Mouse (Mus musculus) embryonic fibroblast, embryonic 13.5 days (primary cell): ENCODE measurements around the gene Itpr2. TPM values are rescaled to one million over a fixed set of nuclear protein-coding genes. Genes with fewer than 3 reads are reported as not detected.

Experiments used
- H3K27ac ChIP-seq: 2 replicates; pipeline ENCODE4 v1.5.1; 2012; ENCODE audit warnings: low read length, control low read depth, inconsistent platforms; ENCODE audit not compliant: insufficient read depth
- H3K4me1 ChIP-seq: 2 replicates; pipeline ENCODE4 v1.6.1; 2011; ENCODE audit warnings: low read length; ENCODE audit not compliant: control insufficient read depth, insufficient read depth
- H3K4me3 ChIP-seq: 2 replicates; pipeline ENCODE4 v1.5.1; 2011; ENCODE audit warnings: mild to moderate bottlenecking, control low read depth, low read length; ENCODE audit not compliant: insufficient read depth
- CTCF ChIP-seq: IDR thresholded peaks from 2 replicates; pipeline ENCODE4 v1.5.1; 2011; ENCODE audit warnings: mild to moderate bottlenecking, control low read depth, low read length, moderate library complexity, borderline replicate concordance; ENCODE audit not compliant: insufficient read depth
- POLR2A ChIP-seq: IDR thresholded peaks from 2 replicates; pipeline ENCODE4 v1.6.1; 2011; ENCODE audit warnings: low read depth, mild to moderate bottlenecking, control low read depth, low read length, moderate library complexity
- polyA plus RNA-seq: library from polyadenylated mRNA; stranded (reverse); fragments of >200 nt; gene quantifications from 2 replicates; pipeline ENCODE4 v1.2.4, GENCODE M21; 2011; ENCODE audit warnings: low read depth; ENCODE audit not compliant: missing spikeins, insufficient read length

Itpr2 gene
- polyA plus RNA-seq, 1 experiment: 7.7 TPM

GRCm38 (mm10) chr6:146289801-146290200 is 212.2 kb downstream of the Itpr2 start:
- TF ChIP-seq CTCF: no peak
- no peak for TF ChIP-seq POLR2A
- Histone ChIP-seq H3K27ac (no peak overlapping the region), H3K4me3 (no peak overlapping the region), H3K4me1 (no peaks in the 10 kb centered on the region)

GRCm38 (mm10) chr6:146288266-146288665 is 213.8 kb downstream of the Itpr2 start:
- Histone ChIP-seq H3K27ac (no peak overlapping the region), H3K4me1 (no peaks in the 10 kb centered on the region), H3K4me3 (no peak overlapping the region)
- no peak for TF ChIP-seq CTCF
- TF ChIP-seq POLR2A: no peak

GRCm38 (mm10) chr6:146284921-146285565 is 217.0 kb downstream of the Itpr2 start:
- Histone ChIP-seq H3K4me3 (no peak overlapping the region), H3K4me1 (no peaks in the 10 kb centered on the region), H3K27ac (no peak overlapping the region)
- TF ChIP-seq CTCF (no peak), POLR2A (no peak)

GRCm38 (mm10) chr6:146283981-146284380 is 218.0 kb downstream of the Itpr2 start:
- TF ChIP-seq POLR2A: no peak
- no peaks in the 10 kb centered on the region for H3K4me1 ChIP-seq
- H3K27ac ChIP-seq: no peak overlapping the region
- H3K4me3 ChIP-seq: no peak overlapping the region

GRCm38 (mm10) chr6:146282061-146282659 is 219.9 kb downstream of the Itpr2 start:
- Histone ChIP-seq H3K4me1 (no peaks in the 10 kb centered on the region), H3K27ac (no peak overlapping the region), H3K4me3 (no peak overlapping the region)
- TF ChIP-seq CTCF: no peak
- TF ChIP-seq POLR2A: no peak

- Histone ChIP-seq H3K4me3 (no peak overlapping the region), H3K27ac (no peak overlapping the region), H3K4me1 (no peaks in the 10 kb centered on the region)
- TF ChIP-seq POLR2A (no peak), CTCF (peak; percentile 32; the same call in 1 of the 2 replicates)
Observed at GRCm38 (mm10) chr6:146281176-146281899, 220.7 kb downstream of the Itpr2 start.

- H3K4me3 ChIP-seq: no peak overlapping the region
- no peaks in the 10 kb centered on the region; the same call in 1 of the 2 replicates for H3K4me1 ChIP-seq
- H3K27ac ChIP-seq: no peak overlapping the region
- TF ChIP-seq POLR2A (no peak), CTCF (no peak)
Observed at GRCm38 (mm10) chr6:146273256-146273655, 228.8 kb downstream of the Itpr2 start.

GRCm38 (mm10) chr6:146272253-146273036 is 229.6 kb downstream of the Itpr2 start:
- no peaks in the 10 kb centered on the region; the same call in 1 of the 2 replicates for H3K4me1 ChIP-seq
- TF ChIP-seq POLR2A: no peak
- TF ChIP-seq CTCF: peak; percentile 26; the same call in 1 of the 2 replicates
- no peak overlapping the region for H3K27ac ChIP-seq
- H3K4me3 ChIP-seq: no peak overlapping the region

GRCm38 (mm10) chr6:146270776-146271533 is 231.1 kb downstream of the Itpr2 start:
- H3K27ac ChIP-seq: no peak overlapping the region
- no peak overlapping the region for H3K4me3 ChIP-seq
- TF ChIP-seq POLR2A: no peak
- H3K4me1 ChIP-seq: no peaks in the 10 kb centered on the region; the same call in 1 of the 2 replicates
